Mouse (Mus musculus): ENCODE data around the gene Mknk2. TPM values are rescaled to one million over a fixed set of nuclear protein-coding genes. Genes with fewer than 3 reads are reported as not detected.

The Mknk2 gene
- polyA plus RNA-seq, 1 experiment from 2014 or later, result 85.1 TPM

Other genes starting within 250 kb of the Mknk2 start
- gene Tcf3, start 244.5 kb downstream of the Mknk2 start, polyA plus RNA-seq (2014; fragmentation: Nextera tagmentation; extraction: Ambion mirVana), result 237 and 256 TPM in 2 replicates
- 0.49 and 0.53 TPM in 2 replicates for gene Onecut3, start 183.3 kb downstream of the Mknk2 start, polyA plus RNA-seq (2014; fragmentation: Nextera tagmentation; extraction: Ambion mirVana)
- 0.35 and 0.59 TPM in 2 replicates for gene Atp8b3, start 139.0 kb downstream of the Mknk2 start, polyA plus RNA-seq (2014; fragmentation: Nextera tagmentation; extraction: Ambion mirVana)
- 34.9 and 37.1 TPM in 2 replicates for gene Rexo1, start 116.6 kb downstream of the Mknk2 start, polyA plus RNA-seq (2014; fragmentation: Nextera tagmentation; extraction: Ambion mirVana)
- 5.9 and 7.7 TPM in 2 replicates for gene Klf16, start 100.8 kb downstream of the Mknk2 start, polyA plus RNA-seq (2014; fragmentation: Nextera tagmentation; extraction: Ambion mirVana)
- 94.6 and 121 TPM in 2 replicates for gene Abhd17a, start 87.8 kb downstream of the Mknk2 start, polyA plus RNA-seq (2014; fragmentation: Nextera tagmentation; extraction: Ambion mirVana)
- 67.7 and 78.5 TPM in 2 replicates for gene Scamp4, start 75.2 kb downstream of the Mknk2 start, polyA plus RNA-seq (2014; fragmentation: Nextera tagmentation; extraction: Ambion mirVana)
- gene Adat3, start 75.2 kb downstream of the Mknk2 start, polyA plus RNA-seq (2014; fragmentation: Nextera tagmentation; extraction: Ambion mirVana), result 7.6 and 9.5 TPM in 2 replicates
- gene Gm49322, start 72.1 kb downstream of the Mknk2 start, polyA plus RNA-seq (2014; fragmentation: Nextera tagmentation; extraction: Ambion mirVana), result 3.6 and 4.7 TPM in 2 replicates
- 134 TPM in 2 replicates for gene Csnk1g2, start 55.3 kb downstream of the Mknk2 start, polyA plus RNA-seq (2014; fragmentation: Nextera tagmentation; extraction: Ambion mirVana)
- gene Btbd2, start 21.0 kb downstream of the Mknk2 start, polyA plus RNA-seq (2014; fragmentation: Nextera tagmentation; extraction: Ambion mirVana), result 78.3 and 97.3 TPM in 2 replicates
- 57.9 and 61.1 TPM in 2 replicates for gene Mob3a, start 23.9 kb upstream of the Mknk2 start, polyA plus RNA-seq (2014; fragmentation: Nextera tagmentation; extraction: Ambion mirVana)
- gene Izumo4, start 24.1 kb upstream of the Mknk2 start, polyA plus RNA-seq (2014; fragmentation: Nextera tagmentation; extraction: Ambion mirVana), result 4.8 and 7.2 TPM in 2 replicates
- 84.2 and 86.3 TPM in 2 replicates for gene Ap3d1, start 64.2 kb upstream of the Mknk2 start, polyA plus RNA-seq (2014; fragmentation: Nextera tagmentation; extraction: Ambion mirVana)
- 34.5 and 34.9 TPM in 2 replicates for gene Dot1l, start 77.1 kb upstream of the Mknk2 start, polyA plus RNA-seq (2014; fragmentation: Nextera tagmentation; extraction: Ambion mirVana)
- 116 and 119 TPM in 2 replicates for gene Sf3a2, start 120.1 kb upstream of the Mknk2 start, polyA plus RNA-seq (2014; fragmentation: Nextera tagmentation; extraction: Ambion mirVana)
- gene Plekhj1, start 120.5 kb upstream of the Mknk2 start, polyA plus RNA-seq (2014; fragmentation: Nextera tagmentation; extraction: Ambion mirVana), result 160 and 163 TPM in 2 replicates
- 0.15 and 0.16 TPM in 2 replicates for gene Amh, start 127.1 kb upstream of the Mknk2 start, polyA plus RNA-seq (2014; fragmentation: Nextera tagmentation; extraction: Ambion mirVana)
- 0.47 and 0.59 TPM in 2 replicates for gene Jsrp1, start 135.4 kb upstream of the Mknk2 start, polyA plus RNA-seq (2014; fragmentation: Nextera tagmentation; extraction: Ambion mirVana)
- gene Oaz1, start 148.5 kb upstream of the Mknk2 start, polyA plus RNA-seq (2014; fragmentation: Nextera tagmentation; extraction: Ambion mirVana), result 1,775 and 1,994 TPM in 2 replicates
- gene Lingo3, start 165.9 kb upstream of the Mknk2 start, polyA plus RNA-seq (2014; fragmentation: Nextera tagmentation; extraction: Ambion mirVana), result 1.2 and 2.1 TPM in 2 replicates
- 308 and 322 TPM in 2 replicates for gene Lsm7, start 177.1 kb upstream of the Mknk2 start, polyA plus RNA-seq (2014; fragmentation: Nextera tagmentation; extraction: Ambion mirVana)
- 37.0 and 39.8 TPM in 2 replicates for gene Sppl2b, start 177.2 kb upstream of the Mknk2 start, polyA plus RNA-seq (2014; fragmentation: Nextera tagmentation; extraction: Ambion mirVana)
- gene Tmprss9, start 193.7 kb upstream of the Mknk2 start, polyA plus RNA-seq (2014; fragmentation: Nextera tagmentation; extraction: Ambion mirVana), result 0.08 and 0.12 TPM in 2 replicates
- gene Timm13, start 222.9 kb upstream of the Mknk2 start, polyA plus RNA-seq (2014; fragmentation: Nextera tagmentation; extraction: Ambion mirVana), result 313 and 317 TPM in 2 replicates
- gene Lmnb2, start 240.1 kb upstream of the Mknk2 start, polyA plus RNA-seq (2014; fragmentation: Nextera tagmentation; extraction: Ambion mirVana), result 29.8 and 30.9 TPM in 2 replicates

Measured in forebrain, embryonic 11.5 days (tissue).